Mouse (Mus musculus) ES-E14 (cell line): Measurements from ENCODE around the gene Cpped1. TPM values are rescaled to one million over a fixed set of nuclear protein-coding genes. Genes with fewer than 3 reads are reported as not detected.
A peak's percentile ranks its signal among the peaks of the same experiment; 100 is the strongest.

Source experiments
- DNase-seq: peaks from one replicate; pipeline ENCODE4 v3.0.0-alpha.2; 2013; ENCODE audit warnings: low read depth, low spot score
- H3K27ac ChIP-seq: 2 replicates; pipeline ENCODE4 v1.5.1; 2012; ENCODE audit warnings: low read depth, mild to moderate bottlenecking, low read length, moderate library complexity, mixed read lengths; ENCODE audit not compliant: poor library complexity, insufficient read depth, severe bottlenecking
- H3K36me3 ChIP-seq: 2 replicates; pipeline ENCODE4 v1.6.1; 2012; ENCODE audit warnings: mild to moderate bottlenecking, low read length, moderate library complexity, mixed read lengths; ENCODE audit not compliant: control insufficient read depth, poor library complexity, insufficient read depth, severe bottlenecking
- H3K4me1 ChIP-seq, 2 experiments: fragments of 150-350 bp in 1 of 2; sonication (generic) in 1 of 2; 2 replicates each; pipeline ENCODE4 v1.6.1; 2012; ENCODE audit warnings: low read length in 2 of 2, mild to moderate bottlenecking in 1 of 2, mixed read lengths in 1 of 2; ENCODE audit not compliant: control insufficient read depth in 2 of 2, insufficient read depth in 2 of 2, poor library complexity in 1 of 2
- H3K4me3 ChIP-seq, 2 experiments: fragments of 150-350 bp in 1 of 2; sonication (generic) in 1 of 2; 2 replicates each; pipeline ENCODE4 v1.5.1; 2012; ENCODE audit warnings: low read length in 2 of 2, low read depth in 1 of 2, mild to moderate bottlenecking in 1 of 2, mixed read lengths in 1 of 2; ENCODE audit not compliant: insufficient read depth in 1 of 2, poor library complexity in 1 of 2, severe bottlenecking in 1 of 2
- H3K9ac ChIP-seq: 2 replicates; pipeline ENCODE4 v1.6.1; 2012; ENCODE audit warnings: low read depth, mild to moderate bottlenecking, low read length, mixed read lengths; ENCODE audit not compliant: poor library complexity, insufficient read depth, severe bottlenecking
- H3K9me3 ChIP-seq: fragments of 150-350 bp; sonication (generic); 2 replicates; pipeline ENCODE4 v1.6.1; 2012; ENCODE audit warnings: low read depth, mild to moderate bottlenecking, low read length; ENCODE audit not compliant: control insufficient read depth, insufficient read depth
- CHD2 ChIP-seq: IDR thresholded peaks from 2 replicates; pipeline ENCODE4 v1.6.1; 2014; ENCODE audit warnings: mild to moderate bottlenecking, low read depth, low read length, inconsistent platforms
- HCFC1 ChIP-seq: IDR thresholded peaks from 2 replicates; pipeline ENCODE4 v1.6.1; 2012; ENCODE audit warnings: low read length, inconsistent platforms, borderline replicate concordance; ENCODE audit not compliant: insufficient read depth
- MAFK ChIP-seq: IDR thresholded peaks from 2 replicates; pipeline ENCODE4 v1.6.1; 2014; ENCODE audit warnings: mild to moderate bottlenecking, low read depth, low read length, inconsistent platforms; ENCODE audit not compliant: insufficient read depth
- ZC3H11A ChIP-seq: IDR thresholded peaks from 2 replicates; pipeline ENCODE4 v1.6.1; 2012; ENCODE audit warnings: low read depth, mild to moderate bottlenecking, inconsistent platforms, low read length, borderline replicate concordance
- ZNF384 ChIP-seq: IDR thresholded peaks from 2 replicates; pipeline ENCODE4 v1.6.1; 2012; ENCODE audit warnings: low read depth, low read length, inconsistent platforms
- in situ Hi-C, 2 experiments: fragments of 600-800 bp; cut with MboI; formaldehyde crosslinking; loops; one replicate each; pipeline ENCODE4 v1.15.1; 2025; ENCODE audit warnings: low sequenced_read_pairs in 2 of 2, inconsistent platforms in 1 of 2; ENCODE audit not compliant: unreplicated experiment in 2 of 2
- total RNA-seq: library from RNA; depleted of rRNA; stranded (reverse); fragments of 300-350 nt; gene quantifications from 2 replicates; pipeline ENCODE4 v1.2.3, GENCODE M21; 2012; rRNA removed

Gene Cpped1
- total RNA-seq: 9.6 and 10.8 TPM in 2 replicates

- in situ Hi-C loops: no loop called here
- Histone ChIP-seq H3K4me1 (0 out of 4 replicates have a peak, but pooled peaks cover 0 to 1% of the 10 kb centered on the region in 2 experiments), H3K9me3 (no peaks in the 10 kb centered on the region), H3K27ac (0 out of 2 replicates have a peak within 1 kb of the TSS, but pooled peaks have one; percentile 6), H3K4me3 (peak within 1 kb of the TSS; percentile 74 to 92), H3K36me3 (no peaks in the 10 kb centered on the region), H3K9ac (peak within 1 kb of the TSS; percentile 84)
- no peak for TF ChIP-seq MAFK
- no peak for TF ChIP-seq ZNF384
- no peak for TF ChIP-seq CHD2
- TF ChIP-seq HCFC1: peak; percentile 84
- no peak for TF ChIP-seq ZC3H11A
- DNase-seq: peak; percentile 70
Measured at GRCm38 (mm10) chr16:11909035-11909591, at the start of gene Cpped1. TSS of gene Cpped1 (minus strand) at chr16:11909445.

DNA sequence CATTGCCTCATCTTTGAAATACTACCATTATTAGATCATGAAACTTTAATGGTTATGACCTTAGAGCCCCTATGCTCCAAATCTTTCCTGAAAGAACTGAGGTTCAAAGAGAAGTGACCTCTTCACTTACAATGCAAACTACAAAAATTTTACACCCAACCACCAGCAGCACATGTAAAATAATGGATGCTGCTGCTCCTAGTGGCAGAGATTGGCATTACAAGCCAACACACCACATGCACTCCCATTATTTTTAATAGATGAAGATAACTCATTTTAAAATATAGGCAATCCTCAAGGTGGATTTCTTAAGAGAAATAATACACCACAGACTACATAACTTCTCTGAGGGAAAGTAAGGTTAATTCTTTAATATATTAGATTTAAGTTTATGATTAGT, 31.2 kb upstream of the Cpped1 start:
- in situ Hi-C loops: no loop called here
- Histone ChIP-seq H3K9me3 (no peaks in the 10 kb centered on the region), H3K36me3 (no peaks in the 10 kb centered on the region), H3K27ac (no peak overlapping the region), H3K9ac (no peak overlapping the region), H3K4me3 (no peak overlapping the region), H3K4me1 (peaks cover 0 to 4% of the 10 kb centered on the region in 2 experiments; a peak in 1 of 4 replicates)
- TF ChIP-seq ZNF384 (no peak), ZC3H11A (peak; percentile 46; the same call in 1 of the 2 replicates)
- peak; percentile 22 for DNase-seq

DNA sequence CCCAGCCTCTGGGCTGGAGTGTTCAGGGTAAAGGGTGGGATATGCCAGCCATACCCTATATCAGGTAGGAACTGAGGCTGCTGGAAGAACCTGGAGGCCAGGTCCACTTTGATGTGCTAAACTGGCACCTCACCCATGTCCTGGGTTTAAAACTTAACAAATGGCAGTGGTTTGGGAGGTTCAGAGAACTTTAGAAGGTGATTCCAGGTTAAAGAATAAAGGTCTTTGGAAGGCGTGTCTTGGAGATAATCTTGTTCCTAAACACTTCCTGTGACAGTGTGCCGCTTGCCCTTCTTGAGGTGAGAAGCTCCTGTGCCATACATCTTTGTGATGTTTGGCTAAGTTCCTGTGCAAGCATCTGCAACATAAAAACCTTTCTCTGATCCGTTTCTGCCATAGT, 1.6 kb upstream of the Cpped1 start:
- in situ Hi-C loops: no loop called here
- DNase-seq: no peak
- H3K27ac ChIP-seq: no peak overlapping the region
- no peak for TF ChIP-seq ZNF384
- no peaks in the 10 kb centered on the region for H3K9me3 ChIP-seq
- H3K36me3 ChIP-seq: no peaks in the 10 kb centered on the region
- no peak overlapping the region for H3K9ac ChIP-seq
- H3K4me1 ChIP-seq: 0 out of 4 replicates have a peak, but pooled peaks cover 0 to 1% of the 10 kb centered on the region in 2 experiments
- H3K4me3 ChIP-seq: no peak overlapping the region

DNA sequence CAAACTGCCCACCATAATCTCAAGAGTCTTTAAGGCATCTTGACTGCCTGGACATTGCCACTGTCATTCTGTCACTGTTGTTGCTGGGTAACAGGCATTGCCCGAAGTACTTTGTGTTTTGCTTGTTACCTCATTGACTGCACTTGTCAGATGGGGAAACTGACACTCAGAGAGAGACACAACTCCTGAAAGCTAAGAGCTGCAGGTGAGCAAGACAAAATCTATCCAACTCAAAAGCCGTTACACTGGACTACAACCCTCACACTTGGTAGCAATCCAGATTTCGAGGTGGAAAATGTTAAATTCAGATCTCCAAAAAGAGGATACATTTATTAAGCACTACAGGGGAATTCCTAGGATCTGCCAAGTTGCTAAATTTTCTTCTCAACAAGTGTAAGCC, 572 bp upstream of the Cpped1 start:
- H3K9me3 ChIP-seq: no peaks in the 10 kb centered on the region
- no peaks in the 10 kb centered on the region for H3K36me3 ChIP-seq
- no peak overlapping the region for H3K27ac ChIP-seq
- no peak for DNase-seq
- TF ChIP-seq CHD2: no peak
- no peak for TF ChIP-seq MAFK
- no peak for TF ChIP-seq ZC3H11A
- TF ChIP-seq HCFC1: no peak
- no peak for TF ChIP-seq ZNF384
- H3K4me3 ChIP-seq: 0 out of 4 replicates have a peak overlapping the region, but pooled peaks of 1 of the 2 experiments have one; percentile 92
- H3K9ac ChIP-seq: no peak overlapping the region
- H3K4me1 ChIP-seq: 0 out of 4 replicates have a peak, but pooled peaks cover 0 to 1% of the 10 kb centered on the region in 2 experiments
- in situ Hi-C loops: no loop called here

GRCm38 (mm10) chr16:11908461-11909014, 707 bp downstream of the Cpped1 start:
- Histone ChIP-seq H3K27ac (no peak overlapping the region), H3K4me3 (peak overlapping the region; percentile 74 to 92), H3K36me3 (no peaks in the 10 kb centered on the region), H3K9ac (peak overlapping the region; percentile 84), H3K4me1 (0 out of 4 replicates have a peak, but pooled peaks cover 0 to 1% of the 10 kb centered on the region in 2 experiments), H3K9me3 (no peaks in the 10 kb centered on the region)
- in situ Hi-C loops: no loop called here
- TF ChIP-seq ZC3H11A: no peak
- TF ChIP-seq CHD2: no peak
- TF ChIP-seq HCFC1: no peak
- no peak for DNase-seq
